14 mouse cellular contexts compared by ENCODE assay signal in the genomic region with DNA sequence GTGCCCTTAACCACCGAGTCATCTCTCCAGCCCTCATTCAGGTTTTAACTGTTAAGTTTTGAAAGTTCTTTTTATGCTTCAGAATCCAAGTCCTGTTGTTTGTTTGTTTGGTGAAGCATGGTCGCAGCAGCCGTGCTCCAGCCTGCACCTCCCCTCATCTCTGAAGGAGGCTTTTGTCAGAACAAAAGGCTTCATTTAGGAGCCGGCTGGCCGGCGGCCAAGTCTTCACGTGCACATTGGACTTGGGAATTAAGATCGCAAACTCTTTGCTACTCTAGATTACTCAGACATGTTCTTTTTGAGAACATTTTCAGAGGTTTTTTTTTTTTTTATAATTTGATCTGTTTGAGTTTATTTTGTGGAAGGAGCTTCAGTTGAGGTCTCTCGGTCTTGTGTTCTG. TPM values are rescaled to one million over a fixed set of nuclear protein-coding genes. Genes with fewer than 3 reads are reported as not detected.
DNase-seq lines count a peak whose midpoint lies in the region; ATAC-seq lines count a peak whose summit lies in the region.
"Had no signal": no experiment of that assay in that cellular context is flagged by ENCODE, and none has a peak within 500 bp of the region (broad histone marks: within the 10 kb centered on the region; RNA-seq: fewer than 3 reads in every experiment).

No protein-coding gene starts in this region.

- no peaks in the 10 kb centered on the region for H3K27me3 ChIP-seq in kidney, embryonic 16.5 days (ENCODE audit: insufficient read depth, low read length)
- H3K27me3 ChIP-seq: midbrain, embryonic 12.5 days had no signal

- no peak overlapping the region for H3K4me2 ChIP-seq in kidney, embryonic 16.5 days (replicated peaks; ENCODE audit: low read depth, low read length)
- H3K4me2 ChIP-seq: heart, embryonic 12.5 days; midbrain, embryonic 12.5 days had no signal

- H3K4me3 ChIP-seq in kidney, embryonic 16.5 days (ENCODE audit: low read length), result no peak overlapping the region
- H3K4me3 ChIP-seq: heart, embryonic 12.5 days; midbrain, embryonic 12.5 days had no signal

- H3K4me1 ChIP-seq in kidney, embryonic 16.5 days (ENCODE audit: insufficient read depth, low read length), result no peaks in the 10 kb centered on the region

- no peak for ATAC-seq in kidney, embryonic 16.5 days (ENCODE audit: low FRiP score, low TSS enrichment)

- no peaks in the 10 kb centered on the region for H3K9me3 ChIP-seq in kidney, embryonic 16.5 days (ENCODE audit: low read length)
- H3K9me3 ChIP-seq: heart, embryonic 12.5 days; midbrain, embryonic 12.5 days had no signal

- WGBS in kidney, embryonic 16.5 days, result 57% methylated on average over 9 of the region's 9 CpGs

- no peaks in the 10 kb centered on the region for H3K36me3 ChIP-seq in kidney, embryonic 16.5 days (ENCODE audit: insufficient read depth, low read length)
- H3K36me3 ChIP-seq: heart, embryonic 12.5 days; midbrain, embryonic 12.5 days had no signal

- H3K9ac ChIP-seq in kidney, embryonic 16.5 days (replicated peaks; ENCODE audit: low read length), result no peak overlapping the region
- H3K9ac ChIP-seq: heart, embryonic 12.5 days; midbrain, embryonic 12.5 days had no signal

- DNase-seq in embryo, embryonic 11 days, result peak; percentile 44
- DNase-seq in embryo, embryonic 9.5 days (ENCODE audit: extremely low spot score), result no peak
- DNase-seq in kidney, adult 11 months, result peak; percentile 18
- DNase-seq in R1 (ENCODE audit: low read depth, low spot score), result peak; percentile 34
- peak; percentile 55 for DNase-seq in kidney, postnatal 14 days
- no peak for DNase-seq in T-cell, adult 2 months (ENCODE audit: low spot score)
- no peak for DNase-seq in cerebellum, adult 8-10 months
- DNase-seq: adrenal gland, postnatal 25 days; cerebellum, adult 9-11 months; spleen, adult 18-20 months; thymus, postnatal 36 days had no signal

- no peak overlapping the region for H3K27ac ChIP-seq in kidney, embryonic 16.5 days (ENCODE audit: low read length)
- H3K27ac ChIP-seq: midbrain, embryonic 12.5 days had no signal

RNA-seq across cellular contexts. Expression of a gene that starts 9.3 kb away (rescaled TPM):
- polyA plus RNA-seq in kidney, embryonic 16.5 days (2015; fragmentation: Nextera tagmentation; extraction: Ambion mirVana), result 1.00 and 1.1 TPM in 2 replicates

RNA-seq across cellular contexts. Expression of a gene that starts 13.3 kb away (rescaled TPM):
- 17.9 and 19.8 TPM in 2 replicates for polyA plus RNA-seq in kidney, embryonic 16.5 days (2015; fragmentation: Nextera tagmentation; extraction: Ambion mirVana)

RNA-seq across cellular contexts. Expression of a gene that starts 38.7 kb away (rescaled TPM):
- polyA plus RNA-seq in kidney, embryonic 16.5 days (2015; fragmentation: Nextera tagmentation; extraction: Ambion mirVana), result 22.4 and 23.9 TPM in 2 replicates

Comparison
In these comparisons a context has a peak if more than half of its experiments do, and no peak if none do; other contexts are left out.
1. DNase-seq: peak in embryo, embryonic 11 days (single experiment), kidney, adult 11 months (single experiment), R1 (single experiment) and kidney, postnatal 14 days (single experiment); none in embryo, embryonic 9.5 days (single experiment), T-cell, adult 2 months (single experiment) and cerebellum, adult 8-10 months (single experiment).